Mouse (Mus musculus) testis, adult 2 months (tissue): ENCODE measurements around the gene Myo1b. TPM values are rescaled to one million over a fixed set of nuclear protein-coding genes. Genes with fewer than 3 reads are reported as not detected.

ENCODE experiments used
- H3K27ac ChIP-seq: fragments of 200-500 bp; 2 replicates; pipeline ENCODE4 v1.5.1; 2012; ENCODE audit warnings: low read depth, low read length; ENCODE audit not compliant: control insufficient read depth, insufficient read depth
- H3K27me3 ChIP-seq: fragments of 200-500 bp; 2 replicates; pipeline ENCODE4 v1.6.1; 2012; ENCODE audit warnings: mild to moderate bottlenecking, low read length, moderate library complexity; ENCODE audit not compliant: control insufficient read depth, insufficient read depth
- H3K36me3 ChIP-seq: fragments of 200-500 bp; 2 replicates; pipeline ENCODE4 v1.6.1; 2012; ENCODE audit warnings: mild to moderate bottlenecking, low read length; ENCODE audit not compliant: control insufficient read depth, insufficient read depth
- H3K4me1 ChIP-seq: fragments of 200-500 bp; 2 replicates; pipeline ENCODE4 v1.6.1; 2012; ENCODE audit warnings: low read length; ENCODE audit not compliant: control insufficient read depth, insufficient read depth
- H3K4me3 ChIP-seq: fragments of 200-500 bp; 2 replicates; pipeline ENCODE4 v1.5.1; 2012; ENCODE audit warnings: low read depth, mild to moderate bottlenecking, low read length, moderate library complexity, mixed read lengths; ENCODE audit not compliant: control insufficient read depth
- CTCF ChIP-seq: fragments of 200-500 bp; IDR thresholded peaks from 2 replicates; pipeline ENCODE4 v1.5.1; 2012; ENCODE audit warnings: low read depth, mild to moderate bottlenecking, inconsistent platforms, low read length, moderate library complexity; ENCODE audit not compliant: control insufficient read depth, insufficient read depth, insufficient replicate concordance
- POLR2A ChIP-seq: fragments of 200-500 bp; IDR thresholded peaks from 2 replicates; pipeline ENCODE4 v1.6.1; 2012; ENCODE audit warnings: low read depth, mild to moderate bottlenecking, inconsistent platforms, low read length, moderate library complexity; ENCODE audit not compliant: control insufficient read depth
- polyA plus RNA-seq: library from polyadenylated mRNA; depleted of rRNA; stranded (reverse); fragments of >200 nt; gene quantifications from 2 replicates; pipeline ENCODE4 v1.2.3, GENCODE M21; 2012

Gene Myo1b
- polyA plus RNA-seq, 1 experiment: 0.89 TPM

- Histone ChIP-seq H3K27ac (no peak overlapping the region), H3K4me3 (no peak overlapping the region), H3K4me1 (no peaks in the 10 kb centered on the region), H3K27me3 (no peaks in the 10 kb centered on the region), H3K36me3 (no peaks in the 10 kb centered on the region)
- TF ChIP-seq POLR2A: no peak
- TF ChIP-seq CTCF: no peak
Observed at GRCm38 (mm10) chr1:51804296-51805039, 111.4 kb downstream of the Myo1b start.

GRCm38 (mm10) chr1:51798011-51798471, 117.8 kb downstream of the Myo1b start:
- H3K36me3 ChIP-seq: no peaks in the 10 kb centered on the region
- no peaks in the 10 kb centered on the region for H3K27me3 ChIP-seq
- no peaks in the 10 kb centered on the region for H3K4me1 ChIP-seq
- H3K4me3 ChIP-seq: no peak overlapping the region
- no peak for TF ChIP-seq POLR2A
- no peak for TF ChIP-seq CTCF
- H3K27ac ChIP-seq: no peak overlapping the region

GRCm38 (mm10) chr1:51795586-51796309, 120.1 kb downstream of the Myo1b start:
- no peaks in the 10 kb centered on the region for H3K4me1 ChIP-seq
- H3K36me3 ChIP-seq: no peaks in the 10 kb centered on the region
- TF ChIP-seq CTCF (no peak), POLR2A (no peak)
- no peaks in the 10 kb centered on the region for H3K27me3 ChIP-seq
- no peak overlapping the region for H3K27ac ChIP-seq
- no peak overlapping the region for H3K4me3 ChIP-seq

- Histone ChIP-seq H3K36me3 (no peaks in the 10 kb centered on the region), H3K27ac (no peak overlapping the region), H3K27me3 (no peaks in the 10 kb centered on the region), H3K4me1 (no peaks in the 10 kb centered on the region), H3K4me3 (no peak overlapping the region)
- TF ChIP-seq POLR2A (no peak), CTCF (no peak)
Observed at GRCm38 (mm10) chr1:51789269-51789668, 126.6 kb downstream of the Myo1b start.

DNA sequence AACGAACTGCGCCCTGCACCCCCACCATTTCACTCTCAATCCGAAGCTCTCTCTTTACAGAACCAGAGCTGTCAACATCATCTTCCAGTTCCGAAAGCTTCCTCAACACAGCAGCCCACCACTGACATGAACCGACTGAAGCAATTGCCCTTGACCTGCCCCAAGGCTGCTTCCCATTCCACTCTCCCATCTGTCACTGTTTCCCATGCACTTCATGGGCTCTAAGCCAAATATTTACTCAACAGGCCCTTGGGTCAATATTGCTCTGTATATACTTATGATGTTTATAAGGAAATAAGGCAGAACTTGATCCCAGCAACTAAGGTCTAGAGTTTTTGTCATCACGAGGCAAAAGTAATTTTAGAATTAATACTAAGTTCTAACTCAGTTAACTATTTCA, 133.8 kb downstream of the Myo1b start:
- H3K27ac ChIP-seq: no peak overlapping the region
- H3K4me1 ChIP-seq: no peaks in the 10 kb centered on the region
- H3K4me3 ChIP-seq: no peak overlapping the region
- H3K27me3 ChIP-seq: no peaks in the 10 kb centered on the region
- H3K36me3 ChIP-seq: no peaks in the 10 kb centered on the region
- TF ChIP-seq CTCF (no peak), POLR2A (no peak)

GRCm38 (mm10) chr1:51780357-51780756, 135.5 kb downstream of the Myo1b start:
- no peak overlapping the region for H3K4me3 ChIP-seq
- TF ChIP-seq CTCF (no peak), POLR2A (no peak)
- no peak overlapping the region for H3K27ac ChIP-seq
- no peaks in the 10 kb centered on the region for H3K36me3 ChIP-seq
- H3K4me1 ChIP-seq: no peaks in the 10 kb centered on the region
- H3K27me3 ChIP-seq: no peaks in the 10 kb centered on the region

GRCm38 (mm10) chr1:51778241-51778640, 137.6 kb downstream of the Myo1b start:
- Histone ChIP-seq H3K36me3 (no peaks in the 10 kb centered on the region), H3K27me3 (no peaks in the 10 kb centered on the region), H3K4me3 (no peak overlapping the region)

More at GRCm38 (mm10) chr1:51778241-51778640, 137.6 kb downstream of the Myo1b start:
- TF ChIP-seq CTCF (no peak), POLR2A (no peak)
- H3K27ac ChIP-seq: no peak overlapping the region
- no peaks in the 10 kb centered on the region for H3K4me1 ChIP-seq
